Mouse (Mus musculus) ES-E14 (cell line): ENCODE measurements around the gene Tha1. TPM values are rescaled to one million over a fixed set of nuclear protein-coding genes. Genes with fewer than 3 reads are reported as not detected.

Experiments used
- DNase-seq: peaks from one replicate; pipeline ENCODE4 v3.0.0-alpha.2; 2013; ENCODE audit warnings: low read depth, low spot score
- H3K27ac ChIP-seq: 2 replicates; pipeline ENCODE4 v1.5.1; 2012; ENCODE audit warnings: low read depth, mild to moderate bottlenecking, low read length, moderate library complexity, mixed read lengths; ENCODE audit not compliant: poor library complexity, insufficient read depth, severe bottlenecking
- H3K36me3 ChIP-seq: 2 replicates; pipeline ENCODE4 v1.6.1; 2012; ENCODE audit warnings: mild to moderate bottlenecking, low read length, moderate library complexity, mixed read lengths; ENCODE audit not compliant: control insufficient read depth, poor library complexity, insufficient read depth, severe bottlenecking
- H3K4me1 ChIP-seq, 2 experiments: fragments of 150-350 bp in 1 of 2; sonication (generic) in 1 of 2; 2 replicates each; pipeline ENCODE4 v1.6.1; 2012; ENCODE audit warnings: low read length in 2 of 2, mild to moderate bottlenecking in 1 of 2, mixed read lengths in 1 of 2; ENCODE audit not compliant: control insufficient read depth in 2 of 2, insufficient read depth in 2 of 2, poor library complexity in 1 of 2
- H3K4me3 ChIP-seq, 2 experiments: fragments of 150-350 bp in 1 of 2; sonication (generic) in 1 of 2; 2 replicates each; pipeline ENCODE4 v1.5.1; 2012; ENCODE audit warnings: low read length in 2 of 2, low read depth in 1 of 2, mild to moderate bottlenecking in 1 of 2, mixed read lengths in 1 of 2; ENCODE audit not compliant: insufficient read depth in 1 of 2, poor library complexity in 1 of 2, severe bottlenecking in 1 of 2
- H3K9ac ChIP-seq: 2 replicates; pipeline ENCODE4 v1.6.1; 2012; ENCODE audit warnings: low read depth, mild to moderate bottlenecking, low read length, mixed read lengths; ENCODE audit not compliant: poor library complexity, insufficient read depth, severe bottlenecking
- H3K9me3 ChIP-seq: fragments of 150-350 bp; sonication (generic); 2 replicates; pipeline ENCODE4 v1.6.1; 2012; ENCODE audit warnings: low read depth, mild to moderate bottlenecking, low read length; ENCODE audit not compliant: control insufficient read depth, insufficient read depth
- CHD2 ChIP-seq: IDR thresholded peaks from 2 replicates; pipeline ENCODE4 v1.6.1; 2014; ENCODE audit warnings: mild to moderate bottlenecking, low read depth, low read length, inconsistent platforms
- HCFC1 ChIP-seq: IDR thresholded peaks from 2 replicates; pipeline ENCODE4 v1.6.1; 2012; ENCODE audit warnings: low read length, inconsistent platforms, borderline replicate concordance; ENCODE audit not compliant: insufficient read depth
- MAFK ChIP-seq: IDR thresholded peaks from 2 replicates; pipeline ENCODE4 v1.6.1; 2014; ENCODE audit warnings: mild to moderate bottlenecking, low read depth, low read length, inconsistent platforms; ENCODE audit not compliant: insufficient read depth
- ZC3H11A ChIP-seq: IDR thresholded peaks from 2 replicates; pipeline ENCODE4 v1.6.1; 2012; ENCODE audit warnings: low read depth, mild to moderate bottlenecking, inconsistent platforms, low read length, borderline replicate concordance
- ZNF384 ChIP-seq: IDR thresholded peaks from 2 replicates; pipeline ENCODE4 v1.6.1; 2012; ENCODE audit warnings: low read depth, low read length, inconsistent platforms
- in situ Hi-C, 2 experiments: fragments of 600-800 bp; cut with MboI; formaldehyde crosslinking; loops; one replicate each; pipeline ENCODE4 v1.15.1; 2025; ENCODE audit warnings: low sequenced_read_pairs in 2 of 2, inconsistent platforms in 1 of 2; ENCODE audit not compliant: unreplicated experiment in 2 of 2
- total RNA-seq: library from RNA; depleted of rRNA; stranded (reverse); fragments of 300-350 nt; gene quantifications from 2 replicates; pipeline ENCODE4 v1.2.3, GENCODE M21; 2012

Tha1 gene
- total RNA-seq, 1 experiment = 1.2 TPM

GRCm38 (mm10) chr11:117886000-117886399 lies 12.7 kb upstream of the Tha1 start:
- Histone ChIP-seq H3K27ac (no peak overlapping the region), H3K4me1 (peaks cover 11 to 32% of the 10 kb centered on the region in 2 experiments), H3K9ac (no peak overlapping the region), H3K36me3 (no peaks in the 10 kb centered on the region), H3K9me3 (no peaks in the 10 kb centered on the region), H3K4me3 (no peak overlapping the region)
- TF ChIP-seq ZC3H11A = no peak
- no peak for TF ChIP-seq HCFC1
- no peak for TF ChIP-seq CHD2
- no peak for TF ChIP-seq MAFK
- TF ChIP-seq ZNF384 = no peak
- DNase-seq = no peak
- in situ Hi-C loops = no loop called here

DNA sequence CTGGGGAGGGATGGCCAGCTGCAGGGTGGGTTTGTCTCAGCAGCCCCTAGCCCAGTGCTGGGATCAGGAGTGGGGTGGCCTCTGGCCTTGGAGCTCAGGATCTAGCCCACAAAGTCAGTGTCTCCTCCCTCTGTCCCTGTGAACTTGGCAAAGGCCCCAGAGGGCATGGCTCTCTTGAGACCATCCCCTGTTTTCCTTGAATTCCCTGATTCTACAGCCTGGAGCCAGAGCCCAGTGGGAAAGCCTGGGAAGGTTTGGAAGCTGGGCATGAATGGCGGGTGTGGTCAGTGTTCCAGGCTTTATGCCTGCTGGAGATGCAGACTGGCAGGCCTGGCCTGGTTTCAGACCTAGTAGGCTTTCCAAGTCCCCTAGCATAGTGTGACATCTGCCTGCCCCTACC lies 8.9 kb upstream of the Tha1 start:
- H3K27ac ChIP-seq = no peak overlapping the region
- no peak for DNase-seq
- in situ Hi-C loops = no loop called here
- no peaks in the 10 kb centered on the region for H3K36me3 ChIP-seq
- H3K4me1 ChIP-seq = peaks cover 15 to 38% of the 10 kb centered on the region in 2 experiments
- TF ChIP-seq CHD2 (no peak), ZNF384 (no peak), HCFC1 (no peak), ZC3H11A (no peak), MAFK (no peak)
- no peak overlapping the region for H3K4me3 ChIP-seq
- no peak overlapping the region for H3K9ac ChIP-seq
- no peaks in the 10 kb centered on the region for H3K9me3 ChIP-seq

DNA sequence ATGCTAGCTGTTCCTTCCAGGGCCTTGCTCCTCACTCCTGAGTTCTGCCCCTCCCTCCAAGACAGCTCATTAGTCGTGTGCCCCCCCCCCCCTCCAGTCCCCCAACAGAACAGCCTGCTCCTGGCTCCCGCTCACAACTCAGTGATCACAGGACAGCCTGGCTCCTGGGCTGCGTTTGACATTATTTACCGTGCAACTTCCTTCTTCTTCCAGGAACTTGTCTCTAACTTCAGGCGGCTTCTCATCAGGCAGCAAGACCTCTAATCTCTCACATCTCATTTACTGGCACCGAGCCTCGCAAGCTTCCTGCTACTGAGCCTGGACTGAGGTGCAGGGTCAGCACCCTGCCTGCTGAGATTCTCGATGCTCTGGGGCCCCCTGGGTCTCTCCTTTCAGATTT lies 8.5 kb upstream of the Tha1 start:
- H3K4me3 ChIP-seq = no peak overlapping the region
- no peaks in the 10 kb centered on the region for H3K9me3 ChIP-seq
- DNase-seq = no peak
- H3K27ac ChIP-seq = no peak overlapping the region
- no peak for TF ChIP-seq ZNF384
- no peak for TF ChIP-seq ZC3H11A
- no peak for TF ChIP-seq CHD2
- TF ChIP-seq MAFK = no peak
- no peak for TF ChIP-seq HCFC1
- H3K9ac ChIP-seq = no peak overlapping the region
- peaks cover 15 to 38% of the 10 kb centered on the region in 2 experiments for H3K4me1 ChIP-seq
- no peaks in the 10 kb centered on the region for H3K36me3 ChIP-seq
- in situ Hi-C loops = no loop called here

- no peaks in the 10 kb centered on the region for H3K36me3 ChIP-seq
- in situ Hi-C loops = no loop called here
- H3K9ac ChIP-seq = no peak overlapping the region
- no peak overlapping the region for H3K4me3 ChIP-seq
- no peaks in the 10 kb centered on the region for H3K9me3 ChIP-seq
- TF ChIP-seq CHD2 (no peak), ZNF384 (no peak), ZC3H11A (no peak), HCFC1 (no peak), MAFK (no peak)
- no peak for DNase-seq
- no peak overlapping the region for H3K27ac ChIP-seq
- H3K4me1 ChIP-seq = peaks cover 17 to 40% of the 10 kb centered on the region in 2 experiments
These were observed 7.7 kb upstream of the Tha1 start for GRCm38 (mm10) chr11:117880977-117881358.
